Mouse (Mus musculus) myocyte (in vitro differentiated cells): Measurements from ENCODE around the gene Tspan18.

Source experiments
- CEBPB ChIP-seq: IDR thresholded peaks from 2 replicates; pipeline ENCODE4 v1.6.1; 2011; ENCODE audit warnings: mild to moderate bottlenecking, moderate library complexity; ENCODE audit not compliant: poor library complexity, insufficient read depth, severe bottlenecking
- E2F4 ChIP-seq: IDR thresholded peaks from one replicate; pipeline ENCODE4 v1.6.1; 2011; ENCODE audit warnings: mild to moderate bottlenecking, control low read depth, moderate library complexity; ENCODE audit not compliant: insufficient read depth
- MAX ChIP-seq: IDR thresholded peaks from one replicate; pipeline ENCODE4 v1.6.1; 2011; ENCODE audit warnings: low read depth, mild to moderate bottlenecking, control low read depth
- MYOD1 ChIP-seq, 3 experiments: IDR thresholded peaks; one replicate each; pipeline ENCODE4 v1.6.1; 2011; ENCODE audit warnings: control low read depth in 2 of 3, low read depth in 2 of 3, mild to moderate bottlenecking in 2 of 3, moderate library complexity in 1 of 3; ENCODE audit not compliant: insufficient read length in 2 of 3, control insufficient read depth in 1 of 3
- MYOG ChIP-seq, 3 experiments: IDR thresholded peaks; one replicate each; pipeline ENCODE4 v1.6.1; 2011; ENCODE audit warnings: control low read depth in 2 of 3, low read depth in 2 of 3, mild to moderate bottlenecking in 2 of 3; ENCODE audit not compliant: insufficient read length in 2 of 3, control insufficient read depth in 1 of 3, insufficient read depth in 1 of 3
- POLR2A ChIP-seq: IDR thresholded peaks from one replicate; pipeline ENCODE4 v1.6.1; 2011; ENCODE audit warnings: low read depth, mild to moderate bottlenecking, control low read depth, moderate library complexity; ENCODE audit not compliant: insufficient read length
- POLR2AphosphoS2 ChIP-seq: IDR thresholded peaks from one replicate; pipeline ENCODE4 v1.6.1; 2011; ENCODE audit warnings: low read depth, control low read depth; ENCODE audit not compliant: insufficient read length
- REST ChIP-seq: IDR thresholded peaks from one replicate; pipeline ENCODE4 v1.6.1; 2011; ENCODE audit warnings: mild to moderate bottlenecking, control low read depth, moderate library complexity; ENCODE audit not compliant: insufficient read depth, insufficient read length
- SRF ChIP-seq: IDR thresholded peaks from one replicate; pipeline ENCODE4 v1.6.1; 2011; ENCODE audit warnings: low read depth; ENCODE audit not compliant: control insufficient read depth, insufficient read length
- TCF12 ChIP-seq: IDR thresholded peaks from one replicate; pipeline ENCODE4 v1.6.1; 2011; ENCODE audit warnings: mild to moderate bottlenecking, control low read depth; ENCODE audit not compliant: poor library complexity, insufficient read depth, severe bottlenecking
- TCF3 ChIP-seq: IDR thresholded peaks from one replicate; pipeline ENCODE4 v1.6.1; 2011; ENCODE audit warnings: low read depth, control low read depth; ENCODE audit not compliant: insufficient read length
- USF1 ChIP-seq: IDR thresholded peaks from one replicate; pipeline ENCODE4 v1.6.1; 2011; ENCODE audit warnings: low read depth, mild to moderate bottlenecking, control low read depth, moderate library complexity

DNA sequence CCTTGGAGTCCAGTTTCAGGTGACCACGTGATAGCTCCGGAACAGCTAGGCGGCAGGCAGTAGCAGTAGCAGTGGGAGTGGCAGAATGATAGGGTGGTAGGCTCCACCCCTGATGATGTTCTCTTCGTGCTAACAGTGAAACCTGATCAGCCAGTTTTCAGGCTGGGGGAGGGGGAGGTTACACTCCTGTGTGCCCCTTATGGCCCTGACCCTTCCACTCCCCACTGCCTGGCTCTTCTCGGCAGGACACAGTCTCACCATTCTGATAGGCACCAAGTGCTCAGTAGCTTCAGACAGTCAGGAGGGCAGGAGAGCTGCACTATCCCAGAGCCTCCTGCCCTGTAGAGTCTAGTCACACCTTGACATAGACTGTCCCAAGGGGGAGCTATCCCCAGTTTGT lies 27.1 kb upstream of the Tspan18 start:
- no peak for TF ChIP-seq REST
- no peak for TF ChIP-seq POLR2A
- TF ChIP-seq USF1 = no peak
- TF ChIP-seq MAX = no peak
- no peak for TF ChIP-seq E2F4
- TF ChIP-seq MYOD1 (IDR thresholded peaks at IDR 0.05; ENCODE audit: control insufficient read depth in 1 of 3, insufficient read length in 2 of 3, low read depth in 2 of 3) = no peak
- no peak for TF ChIP-seq CEBPB
- no peak for TF ChIP-seq MYOG (IDR thresholded peaks at IDR 0.05; ENCODE audit: control insufficient read depth in 1 of 3, insufficient read depth in 1 of 3, insufficient read length in 2 of 3, low read depth in 2 of 3)
- TF ChIP-seq POLR2AphosphoS2 = no peak
- no peak for TF ChIP-seq TCF12
- TF ChIP-seq SRF = no peak
- no peak for TF ChIP-seq TCF3
